Mouse (Mus musculus): ENCODE data around the gene Exoc5. TPM values are rescaled to one million over a fixed set of nuclear protein-coding genes. Genes with fewer than 3 reads are reported as not detected.

Gene Exoc5
- total RNA-seq, 2 experiments from 2014 or later = 52.2 to 55.6 TPM

DNA sequence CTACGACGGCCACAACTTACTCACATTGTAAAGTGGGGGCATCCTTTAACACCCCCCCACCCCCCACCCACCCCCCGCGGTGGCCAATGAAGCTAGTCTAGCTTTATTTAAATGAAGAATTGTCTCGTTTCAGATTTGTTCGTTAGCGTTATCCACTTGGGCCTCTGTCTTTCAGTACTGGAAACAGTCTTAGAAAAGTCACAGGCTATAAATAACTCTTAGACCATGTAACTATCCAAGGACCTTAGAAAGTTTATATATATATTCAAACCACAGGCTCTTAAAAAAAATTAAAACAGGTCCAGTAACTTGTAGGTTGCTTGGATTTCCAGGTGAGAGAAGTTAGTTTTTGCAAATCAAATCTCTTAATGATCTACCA lies 75.3 kb downstream of the Exoc5 start:
- Histone ChIP-seq H3K4me3 (peak overlapping the region; percentile 45), H3K27ac (peak overlapping the region; percentile 68)
- no peak for TF ChIP-seq CTCF (conservative IDR thresholded peaks at IDR 0.05)
- DNase-seq (ENCODE audit: low spot score in 2 of 2) = no peak

DNA sequence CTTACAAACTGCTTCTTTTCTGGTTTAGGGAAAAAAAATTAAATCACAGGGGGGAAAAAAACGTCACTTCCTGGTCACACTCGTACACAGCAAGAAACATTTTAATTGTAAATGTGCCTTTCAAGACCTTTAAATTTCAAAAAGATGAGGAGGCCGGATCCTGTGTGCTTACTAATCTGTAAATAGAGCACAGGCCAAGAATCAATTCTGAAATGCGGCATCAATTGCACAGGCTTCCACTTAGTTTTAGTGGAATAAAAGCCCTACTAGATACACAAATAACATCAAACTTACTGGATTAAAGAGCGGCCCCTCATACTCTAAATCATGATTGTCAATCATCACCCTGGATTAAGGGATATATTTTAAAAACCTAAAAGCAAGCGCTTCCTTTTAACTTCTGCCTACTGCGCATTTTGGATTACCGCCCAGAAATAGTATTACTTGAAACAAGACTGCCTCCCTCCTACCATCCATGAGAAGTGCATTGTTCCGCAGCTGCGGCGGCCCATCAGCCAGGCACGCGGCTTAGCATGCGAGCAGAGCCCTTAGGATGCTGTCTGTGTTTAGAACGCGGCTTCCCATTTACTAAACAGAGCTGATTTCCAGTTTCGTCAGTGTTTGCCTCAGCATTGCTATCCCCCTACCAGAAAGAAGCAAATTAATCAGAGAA lies 75.8 kb downstream of the Exoc5 start:
- peak overlapping the region; percentile 68 for H3K27ac ChIP-seq
- DNase-seq (ENCODE audit: low spot score in 2 of 2) = peak; percentile 72 to 82
- TF ChIP-seq CTCF (conservative IDR thresholded peaks at IDR 0.05) = peak; percentile 73
- peak overlapping the region; percentile 45 for H3K4me3 ChIP-seq

DNA sequence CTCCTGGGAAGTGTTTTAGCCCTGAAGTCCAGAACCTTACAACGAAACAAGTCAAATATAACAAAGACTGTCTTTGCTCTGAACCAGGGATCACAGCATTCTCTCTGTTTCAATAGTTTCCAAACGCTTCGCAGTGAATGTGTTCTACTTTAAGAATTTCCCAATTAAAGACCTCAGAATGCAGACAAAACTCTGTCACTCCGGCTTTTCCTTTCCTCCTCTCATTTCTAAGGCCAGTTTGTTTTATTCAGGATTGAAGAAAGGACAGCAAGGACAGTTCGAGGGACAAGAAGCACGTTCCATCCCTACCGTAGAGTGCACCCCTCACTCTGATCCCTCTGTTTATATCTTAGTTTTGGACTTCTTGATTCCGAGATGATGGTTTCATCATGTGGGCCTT lies 76.6 kb downstream of the Exoc5 start:
- TF ChIP-seq CTCF (conservative IDR thresholded peaks at IDR 0.05) = no peak
- Histone ChIP-seq H3K4me3 (no peak overlapping the region), H3K27ac (no peak overlapping the region)
- DNase-seq (ENCODE audit: low spot score in 2 of 2) = no peak

DNA sequence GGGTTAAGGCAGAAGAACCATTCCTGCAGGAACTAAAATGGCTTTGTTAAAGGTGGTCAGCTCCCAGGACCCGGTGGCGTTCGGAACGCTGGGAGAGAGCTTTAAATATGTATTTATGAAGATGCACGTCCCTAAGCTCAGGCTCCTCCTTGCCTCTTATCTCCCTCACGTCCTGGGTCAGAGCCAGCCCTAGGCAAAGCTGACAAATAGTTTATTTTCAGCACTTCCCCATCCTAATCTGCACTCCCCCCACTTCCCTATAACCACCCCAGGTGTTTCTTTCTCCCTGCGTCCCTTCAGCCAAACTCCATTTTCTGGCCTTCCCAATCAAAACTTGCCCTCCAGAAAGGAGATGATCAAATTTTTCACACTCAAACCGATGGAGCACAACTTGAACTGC lies 80.2 kb downstream of the Exoc5 start:
- Histone ChIP-seq H3K4me3 (no peak overlapping the region), H3K27ac (no peak overlapping the region)
- no peak for TF ChIP-seq CTCF (conservative IDR thresholded peaks at IDR 0.05)
- DNase-seq (ENCODE audit: low spot score in 2 of 2) = no peak

DNA sequence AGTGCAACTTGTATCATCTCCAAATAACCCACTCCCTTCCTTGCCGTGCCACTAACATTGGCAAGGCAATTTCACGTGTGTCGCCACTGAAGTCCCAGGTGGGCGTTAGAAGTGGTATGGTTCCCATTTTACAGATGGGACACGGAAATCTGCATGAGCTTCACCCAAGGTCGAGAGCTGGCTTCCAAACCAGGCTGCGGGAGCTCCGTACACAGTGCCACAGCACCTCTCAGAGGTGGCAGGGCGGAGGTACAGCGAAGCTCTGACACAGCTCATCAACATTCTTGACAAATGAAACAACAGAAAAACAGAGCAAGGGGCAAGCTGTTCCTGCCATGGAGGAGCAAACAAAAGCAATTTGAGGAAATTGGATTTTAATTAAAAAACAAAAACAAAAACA lies 80.8 kb downstream of the Exoc5 start:
- peak; percentile 95 for TF ChIP-seq CTCF (conservative IDR thresholded peaks at IDR 0.05)
- peak; percentile 26 to 60 for DNase-seq (ENCODE audit: low spot score in 2 of 2)
- no peak overlapping the region for H3K27ac ChIP-seq
- H3K4me3 ChIP-seq = no peak overlapping the region

DNA sequence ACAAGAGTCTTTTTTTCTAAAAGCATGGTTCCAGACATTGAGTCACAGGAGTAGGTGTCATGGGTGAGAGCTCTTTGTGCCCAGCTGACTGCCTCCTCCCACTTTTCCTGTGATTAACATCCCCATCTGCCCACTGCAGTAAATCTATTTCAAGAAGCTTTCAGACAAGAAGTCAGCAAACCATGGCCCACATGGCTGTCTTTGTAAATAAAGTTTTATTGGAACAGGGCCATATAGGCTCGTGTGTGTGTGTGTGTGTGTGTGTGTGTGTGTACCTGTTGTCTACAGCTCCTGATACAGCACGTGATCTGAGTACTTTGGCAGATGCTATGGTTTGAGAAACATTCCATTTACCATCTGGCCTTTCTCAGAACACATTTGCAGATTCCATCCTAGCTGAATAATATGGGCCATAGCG lies 87.5 kb downstream of the Exoc5 start:
- no peak overlapping the region for H3K4me3 ChIP-seq
- TF ChIP-seq CTCF (conservative IDR thresholded peaks at IDR 0.05) = no peak
- peak; percentile 36 to 38 for DNase-seq (ENCODE audit: low spot score in 2 of 2)
- peak overlapping the region; percentile 64; the same call in 1 of the 2 replicates for H3K27ac ChIP-seq

DNA sequence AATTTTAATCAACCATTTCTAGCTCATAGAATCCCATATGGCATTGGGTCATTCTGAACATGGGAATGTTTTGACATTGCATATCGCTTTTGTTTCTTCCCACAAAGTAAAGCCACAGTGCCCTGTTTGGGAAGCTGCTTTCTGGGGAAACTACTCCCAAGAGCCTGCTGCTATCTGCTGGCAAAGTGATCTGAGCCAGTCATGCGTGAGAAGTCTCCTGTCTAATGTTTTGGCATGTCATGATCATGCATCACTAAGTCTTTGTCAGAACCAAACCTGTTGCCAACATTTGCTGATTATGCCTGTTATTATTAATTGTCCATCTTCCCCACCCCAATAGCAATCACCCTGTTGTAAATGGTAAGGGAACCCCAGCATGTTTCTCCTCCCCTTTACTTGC lies 94.9 kb downstream of the Exoc5 start:
- no peak overlapping the region for H3K27ac ChIP-seq

DNA sequence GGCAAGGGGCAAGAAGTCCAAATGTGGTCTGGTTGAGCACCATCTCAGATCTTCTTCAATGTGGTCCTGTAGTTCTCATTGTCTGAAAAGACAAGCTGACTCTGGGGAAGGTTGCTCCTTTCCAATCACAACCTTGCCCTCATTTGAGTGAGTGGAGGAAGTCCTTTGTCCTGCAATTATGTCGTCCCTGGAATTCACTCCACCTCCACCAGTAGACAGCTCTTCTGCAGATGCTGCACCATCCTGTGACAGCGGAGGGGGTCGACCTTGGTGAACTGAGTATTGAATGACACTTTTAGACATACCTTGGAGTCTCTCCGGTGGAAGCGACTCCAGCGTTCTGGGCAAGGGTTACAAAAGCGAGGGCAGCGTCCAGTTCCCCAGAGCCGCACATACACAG lies 97.8 kb downstream of the Exoc5 start:
- DNase-seq (ENCODE audit: low spot score in 2 of 2) = no peak

More for the DNA sequence above, 94.9 kb downstream of the Exoc5 start:
- TF ChIP-seq CTCF (conservative IDR thresholded peaks at IDR 0.05) = no peak
- no peak for DNase-seq (ENCODE audit: low spot score in 2 of 2)
- no peak overlapping the region for H3K4me3 ChIP-seq

More for the DNA sequence above, 97.8 kb downstream of the Exoc5 start:
- Histone ChIP-seq H3K4me3 (no peak overlapping the region), H3K27ac (no peak overlapping the region)
- TF ChIP-seq CTCF (conservative IDR thresholded peaks at IDR 0.05) = no peak

Other genes starting within 250 kb of the Exoc5 start
- gene Ap5m1, start 556 bp downstream of the Exoc5 start, total RNA-seq (2021) = 10 to 100 TPM; 20.4 to 23.0 TPM
- gene Naa30, start 105.6 kb upstream of the Exoc5 start, total RNA-seq (2021) = 10 to 100 TPM; 38.5 to 45.2 TPM
- gene ccdc198, start 178.8 kb upstream of the Exoc5 start, total RNA-seq (2021) = not detected